Mouse (Mus musculus): ENCODE data around the gene March4. TPM values are rescaled to one million over a fixed set of nuclear protein-coding genes. Genes with fewer than 3 reads are reported as not detected.

March4 gene
- total RNA-seq, 2 experiments from 2014 or later, result 0.05 to 0.16 TPM

DNA sequence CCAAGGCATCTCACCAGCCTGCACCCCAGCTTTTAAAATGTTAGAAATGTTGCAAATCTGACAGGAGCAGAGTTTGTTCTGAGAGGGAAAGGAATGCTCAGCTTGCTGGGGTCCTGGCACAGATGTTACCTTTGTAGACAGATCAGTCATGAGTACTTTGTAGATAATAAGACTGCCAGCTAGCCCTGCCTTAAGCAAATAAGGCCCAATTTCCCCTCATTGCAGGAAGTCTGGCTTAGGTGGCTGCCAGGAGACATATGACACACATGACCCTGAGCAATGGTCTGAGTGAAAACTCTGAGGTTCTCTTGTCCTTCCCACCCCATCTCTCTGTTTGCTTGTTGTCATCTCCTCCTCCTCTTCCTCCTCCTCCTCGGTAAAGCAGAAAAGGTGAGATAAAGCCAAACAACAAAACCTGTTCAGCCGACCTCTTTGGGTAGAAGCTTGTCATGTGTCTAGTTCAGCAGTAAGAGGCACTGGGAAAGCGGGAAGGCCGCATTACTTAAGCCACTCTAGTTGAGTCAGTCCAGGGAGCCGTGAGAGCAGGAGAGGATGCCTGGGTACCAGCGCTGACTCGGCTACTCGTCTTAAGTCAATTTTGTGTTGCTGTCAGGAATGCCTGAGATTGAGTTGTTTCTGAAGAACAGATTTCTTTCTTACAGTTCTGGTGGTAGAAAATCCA is 136.9 kb downstream of the March4 start:
- DNase-seq (ENCODE audit: low spot score in 2 of 2), result no peak

DNA sequence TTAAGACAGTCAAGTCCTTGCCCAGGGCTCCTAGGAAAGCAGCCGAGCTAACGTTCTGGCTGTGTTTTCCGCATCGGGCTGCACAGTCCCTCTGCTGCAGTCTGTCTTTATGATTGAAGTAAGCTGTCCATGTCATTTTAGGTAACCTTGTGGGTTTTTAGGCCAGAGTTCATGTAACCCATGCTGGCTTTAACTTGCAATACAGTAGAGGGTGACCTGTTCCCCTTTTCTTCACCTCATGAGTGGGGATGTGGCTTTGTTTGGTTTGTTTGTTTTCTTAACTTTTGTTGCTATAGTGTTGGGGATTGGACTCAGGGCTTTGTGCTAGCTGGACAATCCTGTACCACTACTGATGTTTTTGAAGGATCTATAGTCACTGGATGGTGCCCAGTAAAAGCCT is 146.3 kb downstream of the March4 start:
- no peak for DNase-seq (ENCODE audit: low spot score in 2 of 2)

DNA sequence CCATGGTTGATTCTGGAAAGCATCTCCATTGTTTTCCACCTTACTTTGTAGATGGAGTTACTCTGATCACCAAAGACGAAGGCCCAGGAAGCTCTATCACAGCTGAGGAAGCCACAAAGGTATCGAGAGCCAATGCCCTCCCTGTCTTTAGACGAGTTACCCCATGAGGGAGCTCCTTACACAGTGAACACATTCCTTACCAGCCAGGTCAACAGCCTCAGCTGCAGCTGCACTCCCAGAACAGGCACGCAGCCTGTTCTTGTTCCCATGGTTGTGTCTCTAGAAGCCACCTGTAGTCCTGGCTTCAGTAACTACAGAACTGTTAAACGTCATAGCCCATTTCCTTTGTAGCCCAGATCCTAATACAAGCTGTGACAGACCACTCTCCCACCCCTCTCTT is 153.1 kb downstream of the March4 start:
- no peak for DNase-seq (ENCODE audit: low spot score in 2 of 2)

DNA sequence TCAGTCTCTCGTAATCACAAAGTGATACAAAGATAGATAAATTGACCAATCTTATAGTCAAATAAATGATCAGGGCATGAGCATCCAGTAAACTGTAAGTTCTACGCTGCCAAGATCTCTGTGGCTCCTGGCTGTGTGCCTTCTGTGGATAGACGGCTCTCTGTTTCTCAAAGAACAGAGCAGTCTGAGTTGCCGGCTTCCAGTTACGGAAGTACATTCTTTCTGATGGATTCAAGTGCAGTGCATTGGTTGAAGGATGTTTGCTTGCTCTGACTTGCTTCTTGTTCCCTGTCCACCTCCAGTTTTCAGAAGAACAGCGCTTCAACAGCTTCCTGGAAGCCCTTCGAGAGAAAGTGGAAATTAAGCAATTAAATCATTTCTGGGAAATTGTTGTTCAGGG is 153.7 kb downstream of the March4 start:
- no peak for DNase-seq (ENCODE audit: low spot score in 2 of 2)

DNA sequence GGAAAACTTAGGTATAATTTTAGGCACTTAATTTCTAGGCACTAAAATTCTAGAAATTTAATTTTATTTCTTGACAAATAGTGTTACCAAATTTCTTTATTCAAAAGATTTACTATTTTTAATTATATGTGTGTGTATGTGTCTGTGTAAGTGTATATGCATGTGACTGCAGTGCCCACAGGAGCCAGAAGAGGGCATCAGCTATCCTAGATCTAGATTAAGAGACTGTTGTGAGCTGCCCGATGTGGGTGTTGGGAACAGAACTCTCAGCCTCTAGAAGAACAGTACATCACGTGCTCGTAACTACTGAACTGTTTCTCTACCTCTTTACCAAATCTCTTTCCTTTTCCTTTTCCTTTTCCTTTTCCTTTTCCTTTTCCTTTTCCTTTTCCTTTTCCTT is 156.2 kb downstream of the March4 start:
- no peak for DNase-seq (ENCODE audit: low spot score in 2 of 2)

DNA sequence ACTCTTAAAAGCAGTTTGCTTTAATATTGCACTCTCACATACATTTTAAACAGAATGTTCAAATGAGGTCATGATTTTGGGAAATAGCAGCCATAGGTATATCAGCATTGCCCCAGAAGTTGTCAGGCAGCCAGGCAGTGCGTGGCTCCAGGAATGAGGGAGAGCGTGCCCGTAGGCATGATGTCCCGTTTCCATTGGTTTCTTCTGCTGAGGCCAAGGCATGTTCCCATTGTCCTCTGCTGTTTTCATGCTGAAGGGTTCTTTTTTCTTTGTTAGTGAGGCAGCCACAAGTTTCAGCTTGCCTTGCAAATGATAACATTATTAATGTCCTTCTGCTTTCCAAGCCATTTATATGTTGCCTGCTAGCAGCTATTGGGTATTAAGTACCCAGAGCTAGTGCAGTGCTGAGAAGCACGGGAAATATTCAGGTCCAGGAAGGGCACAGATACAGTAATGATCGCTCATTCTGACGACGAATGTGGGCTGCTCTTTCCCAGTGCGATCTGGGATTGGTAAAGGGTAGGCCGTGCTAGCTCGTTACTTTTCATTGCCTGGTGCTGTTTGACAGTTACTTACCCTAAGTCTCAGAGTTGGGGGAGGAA is 156.9 kb downstream of the March4 start:
- DNase-seq (ENCODE audit: low spot score in 2 of 2), result no peak

DNA sequence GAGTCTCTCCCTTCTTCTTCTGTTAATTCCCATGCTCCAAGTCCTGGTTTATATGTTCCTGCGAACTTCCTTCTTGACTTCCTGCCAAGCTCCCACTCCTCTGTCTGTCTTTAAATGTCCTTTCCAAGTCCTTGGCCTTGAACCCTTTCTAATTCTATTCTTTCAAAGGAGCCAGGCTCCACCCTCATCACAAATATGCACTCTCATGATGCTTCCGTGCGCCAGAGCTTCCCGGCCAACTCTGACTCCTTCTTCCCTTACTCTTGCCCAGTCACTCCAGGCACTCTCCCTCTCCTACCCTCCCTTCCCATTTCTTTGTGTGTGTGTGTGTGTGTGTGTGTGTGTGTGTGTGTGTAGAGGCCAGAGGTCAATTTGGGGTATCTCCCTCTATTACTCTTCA is 158.6 kb downstream of the March4 start:
- DNase-seq (ENCODE audit: low spot score in 2 of 2), result no peak

Other genes with a start within 250 kb of the March4 start
- gene Xrcc5, start 229.5 kb downstream of the March4 start, total RNA-seq (2021), result 10 to 100 TPM; 18.1 to 19.6 TPM
- gene Smarcal1, start 46.3 kb upstream of the March4 start, total RNA-seq (2021), result 10 to 100 TPM; 26.3 to 27.6 TPM
- not detected for gene Ankar, start 163.6 kb upstream of the March4 start, total RNA-seq (2021)
- 1,000 to 10,000 TPM; 1,201 to 1,311 TPM for gene Rpl37a, start 174.4 kb upstream of the March4 start, total RNA-seq (2021)